Mouse (Mus musculus) cerebellum, postnatal 4 days (tissue): ENCODE results near the gene 5530401A14Rik.

Source experiments
- DNase-seq, 2 experiments: peaks; one replicate each; pipeline ENCODE4 v3.0.0; 2022; ENCODE audit warnings: low spot score in 2 of 2, mixed read lengths in 1 of 2

5530401A14Rik gene

GRCm38 (mm10) chr11:81860250-81860972, at the start of gene 5530401A14Rik:
Gene 5530401A14Rik (plus strand): TSS chr11:81860673.
- peak in 1 of 2 experiments; percentile 40 for DNase-seq

DNA sequence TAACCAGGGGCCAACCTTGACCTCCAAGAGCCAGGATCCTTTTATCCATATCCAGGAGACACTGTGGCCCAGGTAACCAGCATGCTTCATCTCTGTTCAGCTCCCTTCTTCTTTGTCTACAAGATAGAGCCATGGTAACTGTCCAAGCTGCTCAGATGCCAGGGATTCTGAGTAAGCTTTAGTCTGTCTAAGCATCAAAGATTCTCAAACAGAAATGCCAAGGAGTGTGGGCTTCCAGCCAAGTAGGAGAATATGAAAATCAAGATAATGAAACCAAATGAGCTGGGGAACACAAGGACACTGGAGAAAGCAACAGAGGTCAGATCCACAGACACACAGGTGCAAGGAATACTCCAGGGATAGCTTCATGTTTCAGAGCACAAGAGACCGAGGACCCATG, 45.7 kb upstream of the 5530401A14Rik start:
- no peak for DNase-seq

- no peak for DNase-seq
Observed at GRCm38 (mm10) chr11:81816531-81816930, 43.9 kb upstream of the 5530401A14Rik start.

DNA sequence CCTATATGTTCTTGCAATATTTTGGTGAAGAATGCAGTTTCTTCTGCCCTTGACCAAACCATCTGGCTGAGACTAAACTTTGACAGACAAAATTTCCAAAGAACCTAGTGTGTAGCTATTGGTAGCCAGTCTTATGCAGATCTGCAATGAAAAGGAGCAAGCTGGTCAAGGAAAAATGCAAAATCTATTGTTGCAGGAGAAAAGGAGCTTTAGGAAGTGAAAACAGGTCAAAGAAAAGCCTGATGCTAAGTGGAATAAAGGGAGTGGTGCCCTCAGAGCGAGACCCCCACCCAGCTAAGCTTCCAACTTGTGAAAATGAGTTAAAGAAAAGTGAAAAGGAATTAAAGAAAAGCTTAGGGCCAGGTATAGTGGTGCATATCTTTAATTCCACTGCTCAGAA, 28.1 kb upstream of the 5530401A14Rik start:
- no peak for DNase-seq

DNA sequence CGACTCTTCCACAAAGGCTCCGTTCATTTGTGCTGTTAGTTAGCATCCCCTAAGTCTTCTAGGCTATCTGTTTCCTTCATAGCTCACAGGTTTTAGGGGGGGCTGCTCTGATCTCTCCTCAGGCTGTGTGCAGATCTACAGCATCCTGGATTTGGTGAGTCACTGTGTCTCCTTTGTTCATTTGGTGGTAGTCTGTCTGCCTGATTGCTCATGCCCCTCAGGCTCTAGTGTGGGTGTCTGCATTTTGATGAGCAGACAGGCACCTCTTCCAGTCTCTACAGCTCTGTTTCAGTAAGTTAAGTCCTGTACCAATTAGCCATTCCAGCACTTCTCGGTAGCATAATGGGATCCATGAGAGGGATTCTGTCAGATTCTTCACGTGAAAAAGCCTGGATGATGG, 22.0 kb upstream of the 5530401A14Rik start:
- DNase-seq, result no peak

- no peak for DNase-seq
Observed at GRCm38 (mm10) chr11:81841001-81841400, 19.5 kb upstream of the 5530401A14Rik start.

DNA sequence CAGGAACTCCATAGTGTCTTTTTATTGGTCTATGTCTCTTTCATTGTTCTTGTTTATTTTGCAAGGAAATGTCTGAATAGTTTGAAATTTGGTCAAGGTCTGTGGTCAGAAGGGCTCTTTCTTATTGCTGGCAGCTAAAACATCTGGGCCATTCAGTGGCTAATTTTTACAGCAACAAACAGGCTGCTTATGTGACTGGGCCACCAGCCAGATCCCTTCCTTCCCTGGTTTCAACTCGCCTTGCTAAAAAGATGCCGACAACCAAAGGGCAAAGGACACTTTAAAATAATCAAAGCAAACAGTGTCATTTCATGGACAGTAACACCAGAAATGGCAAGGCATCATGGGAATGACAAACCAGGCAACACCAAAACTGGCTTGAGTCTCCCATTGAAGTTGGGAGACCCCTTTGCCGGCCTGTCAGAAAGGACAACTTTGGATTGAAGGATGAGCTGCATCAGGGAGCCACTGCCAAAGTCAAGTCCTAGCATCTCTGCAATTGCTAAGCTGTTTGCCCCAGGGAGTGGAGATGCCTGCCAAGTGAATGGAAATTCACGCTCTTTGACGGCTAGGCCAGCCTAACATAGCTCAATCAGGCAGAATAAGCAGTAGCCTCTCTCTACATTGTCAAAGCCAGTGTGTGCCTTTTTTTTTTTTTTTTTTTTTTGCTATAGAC, 15.3 kb upstream of the 5530401A14Rik start:
- peak; percentile 36 to 66 for DNase-seq

DNA sequence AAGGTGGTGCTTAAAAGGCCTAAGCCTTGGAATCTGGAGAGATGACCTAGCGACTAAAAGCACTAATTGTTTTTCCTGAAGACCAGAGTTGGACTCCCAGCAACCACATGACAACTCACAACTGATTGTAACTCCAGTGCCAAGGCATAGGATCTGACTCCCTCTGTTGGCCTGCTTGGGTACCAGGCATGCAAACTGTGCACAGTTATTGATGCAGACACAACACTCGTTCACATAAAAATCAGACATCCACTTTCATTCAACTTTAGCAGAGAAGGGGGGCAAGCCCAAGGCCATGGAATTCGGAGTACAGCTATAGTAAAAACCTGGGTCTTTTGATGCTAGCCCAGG, 14.8 kb upstream of the 5530401A14Rik start:
- no peak for DNase-seq

DNA sequence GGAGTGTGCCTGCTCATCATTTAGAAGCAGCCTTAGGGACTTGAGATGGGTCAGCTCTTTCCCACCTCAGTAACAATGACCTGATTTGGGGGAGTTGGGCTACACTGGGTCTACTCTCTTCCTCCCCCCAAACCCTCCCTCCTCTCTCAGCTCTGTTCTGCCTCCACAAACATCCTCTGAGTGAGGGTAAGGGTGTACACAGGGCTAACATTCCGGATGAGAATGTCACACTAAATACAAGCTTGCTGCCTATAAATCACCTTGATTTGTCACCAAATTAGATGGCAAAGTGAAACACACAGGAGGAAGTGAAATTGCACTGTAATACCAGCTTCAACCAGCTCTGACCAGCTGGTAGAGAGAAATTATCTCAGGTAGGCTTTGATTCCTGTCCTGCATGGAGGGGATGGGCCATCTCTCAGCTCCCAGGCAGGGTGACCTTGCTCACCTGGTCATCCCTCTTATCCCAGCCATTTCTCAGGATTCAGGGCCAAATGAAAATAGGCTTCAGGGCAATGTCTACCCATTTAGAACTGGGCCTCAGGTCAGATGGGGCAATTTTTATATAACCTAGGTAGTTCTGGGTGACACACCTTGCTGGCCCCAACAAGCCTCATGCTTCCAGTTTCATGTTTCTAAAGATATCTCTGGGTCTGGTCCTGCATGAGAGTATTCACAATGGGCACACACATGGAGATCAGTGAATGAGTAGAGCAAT, 12.5 kb upstream of the 5530401A14Rik start:
- no peak for DNase-seq

DNA sequence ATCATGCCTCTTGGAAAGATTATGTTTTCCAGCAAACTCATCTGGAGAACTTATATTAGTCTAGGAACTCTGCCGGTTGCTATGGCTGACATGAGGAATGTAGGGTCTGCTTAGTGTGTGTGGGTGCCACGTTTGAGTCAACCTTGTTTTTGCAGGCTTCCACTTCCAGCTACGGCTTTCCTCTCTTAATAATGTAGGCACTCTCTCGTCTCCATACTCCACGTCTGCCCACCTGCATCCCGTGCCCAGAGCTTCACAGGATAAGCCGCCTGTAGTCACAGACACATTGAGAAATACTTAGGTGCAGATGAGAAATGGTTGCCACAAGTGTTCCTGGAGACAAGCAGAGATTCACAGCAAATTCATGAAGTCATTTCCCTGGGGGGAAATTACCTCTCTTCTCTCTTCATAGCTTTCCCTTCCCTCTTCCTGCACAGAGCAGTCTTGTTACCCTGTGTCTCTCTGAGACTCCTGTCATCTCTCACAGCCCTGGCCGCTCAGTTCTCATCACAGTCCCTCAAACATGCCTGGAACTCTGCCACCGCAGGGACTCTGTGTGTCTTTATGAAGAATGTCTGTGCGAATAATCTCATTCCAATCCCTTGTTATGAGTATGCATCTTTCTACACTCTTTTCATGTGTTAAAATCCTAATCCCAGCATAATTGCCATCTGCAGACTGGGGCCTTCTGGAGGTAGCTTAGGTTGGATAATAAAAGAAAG, 5.3 kb downstream of the 5530401A14Rik start:
- no peak for DNase-seq

GRCm38 (mm10) chr11:81871506-81872213, 11.2 kb downstream of the 5530401A14Rik start:
- DNase-seq, result no peak

DNA sequence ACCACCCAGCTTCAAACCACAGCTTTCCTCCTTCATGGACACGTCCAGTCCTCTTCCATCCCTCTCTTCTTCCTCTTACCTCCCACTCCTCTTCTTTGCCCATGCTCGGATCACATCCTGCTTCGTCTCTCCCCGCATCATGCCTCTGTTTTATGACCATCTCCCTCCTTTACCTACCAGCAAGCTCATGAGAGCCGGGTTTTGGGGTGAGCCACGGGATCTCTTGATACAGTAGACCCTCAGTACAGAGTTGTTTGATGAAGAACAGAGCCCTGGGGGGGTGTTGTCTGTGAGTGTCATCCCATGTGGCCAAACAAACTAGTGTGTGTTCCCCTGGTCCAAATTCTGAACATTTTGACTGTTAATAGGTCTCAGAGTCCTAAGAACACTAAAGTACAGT, 36.0 kb downstream of the 5530401A14Rik start:
- no peak for DNase-seq

GRCm38 (mm10) chr11:81897547-81898354, 37.3 kb downstream of the 5530401A14Rik start:
- no peak for DNase-seq

DNA sequence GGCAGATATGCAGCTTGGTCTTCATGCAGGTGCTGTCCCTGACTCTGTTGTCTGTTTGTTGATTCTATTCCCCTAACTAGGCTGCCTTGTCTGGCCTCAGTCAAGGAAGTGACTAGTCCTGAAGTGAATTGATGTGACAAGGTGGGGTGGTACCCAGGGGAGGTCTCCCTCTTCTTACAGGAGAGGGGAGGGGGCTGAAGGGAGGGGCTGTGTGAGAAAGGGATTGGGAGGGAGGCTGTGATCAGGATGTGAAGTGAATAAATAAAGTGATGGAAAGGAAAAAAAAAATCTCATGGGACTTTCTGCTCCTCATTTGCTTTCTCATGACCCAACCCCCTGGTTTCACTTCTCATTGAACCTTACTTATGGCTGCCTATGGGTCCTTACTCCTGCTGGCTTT, 41.8 kb downstream of the 5530401A14Rik start:
- no peak for DNase-seq

- DNase-seq, result no peak
Observed at GRCm38 (mm10) chr11:81908760-81909159, 48.3 kb downstream of the 5530401A14Rik start.

DNA sequence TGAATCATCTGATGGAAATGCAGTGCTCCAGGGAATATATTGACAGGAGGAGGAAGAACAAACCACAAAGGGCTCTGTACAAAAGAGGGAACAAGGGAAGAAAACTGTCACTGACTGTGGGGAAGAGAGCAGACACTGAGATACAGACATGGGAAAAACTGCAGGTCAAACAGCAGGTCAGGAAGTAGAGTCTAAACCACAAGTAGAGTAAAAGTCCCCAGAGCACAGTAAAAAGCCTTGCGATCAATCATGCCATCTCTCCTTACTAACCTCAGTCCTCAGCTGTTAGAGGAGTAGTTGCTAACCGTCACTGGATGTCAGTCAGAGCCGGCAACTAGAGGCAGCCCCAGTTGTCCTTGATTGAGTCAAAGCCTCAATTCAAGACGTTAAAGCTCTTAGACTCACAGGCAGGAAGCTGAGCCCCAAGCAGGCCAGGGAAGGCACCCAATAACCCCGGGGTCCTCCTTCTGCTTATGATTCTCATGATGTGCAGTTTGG, 49.0 kb downstream of the 5530401A14Rik start:
- no peak for DNase-seq

GRCm38 (mm10) chr11:81913071-81913470, 52.6 kb downstream of the 5530401A14Rik start:
- no peak for DNase-seq

DNA sequence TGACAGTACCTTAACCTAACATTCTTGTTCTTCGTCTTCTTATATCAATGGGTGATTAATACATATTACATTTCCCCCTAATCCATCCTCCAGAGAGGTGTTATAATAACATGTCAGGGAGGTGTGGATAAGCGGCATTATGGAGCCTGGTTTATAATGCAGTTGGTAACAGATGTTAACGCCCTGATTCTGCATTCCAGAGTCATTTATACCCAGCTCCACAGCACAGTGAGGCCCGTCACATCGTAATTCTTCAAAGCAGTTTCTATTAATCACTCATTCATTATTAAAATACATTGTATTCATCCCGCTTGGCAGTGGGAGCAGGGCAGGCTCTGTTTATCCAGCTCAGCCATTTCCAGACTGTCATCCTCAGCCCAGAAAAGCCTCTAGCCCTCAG, 55.0 kb downstream of the 5530401A14Rik start:
- DNase-seq, result no peak

DNA sequence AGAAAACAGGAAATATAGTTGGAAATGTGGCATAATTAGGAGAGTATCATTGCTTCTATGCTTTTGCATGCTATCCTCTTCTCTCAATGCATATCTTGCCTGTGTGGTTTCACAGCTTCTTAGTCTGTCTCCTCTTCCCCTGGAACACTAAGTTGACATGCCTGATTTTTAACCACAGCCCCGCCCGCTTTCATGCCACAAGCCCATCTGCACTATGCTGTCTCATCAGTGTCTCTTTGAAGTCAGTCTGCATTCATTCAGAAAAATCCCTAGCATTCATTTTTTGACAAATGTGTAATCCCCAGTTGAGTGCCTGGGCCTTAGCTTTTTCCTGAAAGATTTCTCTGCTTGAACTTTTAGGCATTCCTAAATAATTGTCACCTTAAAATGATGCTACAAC, 62.6 kb downstream of the 5530401A14Rik start:
- no peak for DNase-seq

DNA sequence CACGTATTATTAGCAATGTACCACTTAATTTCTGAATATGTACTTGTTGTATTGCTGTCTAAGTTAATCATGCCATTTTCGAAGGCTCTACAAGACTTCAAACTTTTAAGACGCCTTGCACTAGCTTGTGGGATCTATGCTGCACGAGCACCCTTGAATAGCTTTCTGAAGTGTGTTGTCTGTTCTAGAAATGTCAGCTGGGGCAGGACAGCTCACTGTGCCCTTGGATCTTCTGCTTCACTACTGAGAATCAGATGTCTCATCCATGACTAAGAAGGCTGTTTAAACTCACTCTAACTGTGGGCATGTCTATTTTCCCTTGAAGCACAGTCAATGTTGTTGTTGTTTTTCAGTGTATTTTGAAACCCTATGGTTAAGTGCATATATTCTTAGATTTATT, 63.2 kb downstream of the 5530401A14Rik start:
- no peak for DNase-seq
